Mouse (Mus musculus): ENCODE data around the gene Plet1. TPM values are rescaled to one million over a fixed set of nuclear protein-coding genes. Genes with fewer than 3 reads are reported as not detected.

Gene Plet1
- polyA plus RNA-seq, 1 experiment from 2014 or later: 7.1 TPM

GRCm38 (mm10) chr9:50553547-50553946 lies 59.2 kb downstream of the Plet1 start:
- H3K4me2 ChIP-seq (ENCODE audit: low read depth, low read length): no peak overlapping the region
- no peaks in the 10 kb centered on the region for H3K9me3 ChIP-seq (ENCODE audit: control insufficient read depth, low read length)

GRCm38 (mm10) chr9:50554241-50555093 lies 60.1 kb downstream of the Plet1 start, which contains the start of gene Il18:
Il18 (plus strand) TSS chr9:50554827.
- H3K4me3 ChIP-seq (ENCODE audit: low read depth, low read length): peak within 1 kb of the TSS; percentile 19; the same call in 1 of the 2 replicates
- ATAC-seq (ENCODE audit: low read depth) (peak; percentile 90), DNase-seq (ENCODE audit: low spot score) (peak; percentile 80)
- peak within 1 kb of the TSS; percentile 34; the same call in 1 of the 2 replicates for H3K9ac ChIP-seq (ENCODE audit: low read depth, low read length)
- no peaks in the 10 kb centered on the region for H3K4me1 ChIP-seq (ENCODE audit: control insufficient read depth, insufficient read depth, low read length)
- H3K27me3 ChIP-seq (replicated peaks; ENCODE audit: control insufficient read depth, insufficient read depth, low read length): no peaks in the 10 kb centered on the region
- no peaks in the 10 kb centered on the region for H3K36me3 ChIP-seq (ENCODE audit: control insufficient read depth, insufficient read depth, low read length)
- H3K27ac ChIP-seq (replicated peaks; ENCODE audit: low read depth, low read length): peak within 1 kb of the TSS; percentile 8; the same call in 1 of the 2 replicates
- no peaks in the 10 kb centered on the region for H3K9me3 ChIP-seq (ENCODE audit: control insufficient read depth, low read length)
- WGBS: 25% methylated on average over 12 of the region's 12 CpGs
- peak within 1 kb of the TSS; percentile 39 for H3K4me2 ChIP-seq (ENCODE audit: low read depth, low read length)

More at GRCm38 (mm10) chr9:50553547-50553946, 59.2 kb downstream of the Plet1 start:
- H3K4me3 ChIP-seq (ENCODE audit: low read depth, low read length): no peak overlapping the region
- H3K36me3 ChIP-seq (ENCODE audit: control insufficient read depth, insufficient read depth, low read length): no peaks in the 10 kb centered on the region
- no peak for DNase-seq (ENCODE audit: low spot score)
- no peaks in the 10 kb centered on the region for H3K4me1 ChIP-seq (ENCODE audit: control insufficient read depth, insufficient read depth, low read length)
- no peak overlapping the region for H3K9ac ChIP-seq (ENCODE audit: low read depth, low read length)
- H3K27me3 ChIP-seq (replicated peaks; ENCODE audit: control insufficient read depth, insufficient read depth, low read length): no peaks in the 10 kb centered on the region
- 73% methylated on average over 2 of the region's 2 CpGs for WGBS
- no peak for ATAC-seq (ENCODE audit: low read depth)
- no peak overlapping the region for H3K27ac ChIP-seq (replicated peaks; ENCODE audit: low read depth, low read length)

GRCm38 (mm10) chr9:50555094-50555446 lies 60.7 kb downstream of the Plet1 start, which contains the start of gene Bco2:
Bco2 (minus strand) TSS chr9:50555181.
- H3K4me1 ChIP-seq (ENCODE audit: control insufficient read depth, insufficient read depth, low read length): no peaks in the 10 kb centered on the region
- DNase-seq (ENCODE audit: low spot score) (no peak), ATAC-seq (ENCODE audit: low read depth) (0 out of 2 replicates have a peak, but pooled peaks have one; percentile 9)
- H3K4me3 ChIP-seq (ENCODE audit: low read depth, low read length): peak within 1 kb of the TSS; percentile 19; the same call in 1 of the 2 replicates
- H3K9ac ChIP-seq (ENCODE audit: low read depth, low read length): peak within 1 kb of the TSS; percentile 34; the same call in 1 of the 2 replicates
- peak within 1 kb of the TSS; percentile 39 for H3K4me2 ChIP-seq (ENCODE audit: low read depth, low read length)
- no peaks in the 10 kb centered on the region for H3K9me3 ChIP-seq (ENCODE audit: control insufficient read depth, low read length)
- 9% methylated on average over 2 of the region's 2 CpGs for WGBS
- no peaks in the 10 kb centered on the region for H3K36me3 ChIP-seq (ENCODE audit: control insufficient read depth, insufficient read depth, low read length)
- H3K27me3 ChIP-seq (replicated peaks; ENCODE audit: control insufficient read depth, insufficient read depth, low read length): no peaks in the 10 kb centered on the region
- H3K27ac ChIP-seq (replicated peaks; ENCODE audit: low read depth, low read length): peak within 1 kb of the TSS; percentile 8; the same call in 1 of the 2 replicates

Other genes with a start within 250 kb of the Plet1 start
- 385 and 468 TPM in 2 replicates for gene Rpl10-ps3, start 149.6 kb upstream of the Plet1 start, polyA plus RNA-seq (2014; fragmentation: Nextera tagmentation; extraction: Ambion mirVana)
- gene Pts, start 34.2 kb downstream of the Plet1 start, polyA plus RNA-seq (2014; fragmentation: Nextera tagmentation; extraction: Ambion mirVana): 61.3 and 63.3 TPM in 2 replicates
- 6.1 and 7.7 TPM in 2 replicates for gene Il18, start 60.3 kb downstream of the Plet1 start, polyA plus RNA-seq (2014; fragmentation: Nextera tagmentation; extraction: Ambion mirVana)
- 0.15 and 0.16 TPM in 2 replicates for gene Bco2, start 60.7 kb downstream of the Plet1 start, polyA plus RNA-seq (2014; fragmentation: Nextera tagmentation; extraction: Ambion mirVana)
- gene Tex12, start 66.8 kb downstream of the Plet1 start, polyA plus RNA-seq (2014; fragmentation: Nextera tagmentation; extraction: Ambion mirVana): 0.21 TPM in 1 of 2 replicates, not detected in the other
- 300 and 330 TPM in 2 replicates for gene Sdhd, start 109.3 kb downstream of the Plet1 start, polyA plus RNA-seq (2014; fragmentation: Nextera tagmentation; extraction: Ambion mirVana)
- 239 and 285 TPM in 2 replicates for gene Timm8b, start 109.4 kb downstream of the Plet1 start, polyA plus RNA-seq (2014; fragmentation: Nextera tagmentation; extraction: Ambion mirVana)
- gene Pih1d2, start 122.8 kb downstream of the Plet1 start, polyA plus RNA-seq (2014; fragmentation: Nextera tagmentation; extraction: Ambion mirVana): 3.2 and 5.8 TPM in 2 replicates
- 21.5 and 24.3 TPM in 2 replicates for gene Nkapd1, start 122.9 kb downstream of the Plet1 start, polyA plus RNA-seq (2014; fragmentation: Nextera tagmentation; extraction: Ambion mirVana)
- 60.1 and 65.9 TPM in 2 replicates for gene Dlat, start 165.3 kb downstream of the Plet1 start, polyA plus RNA-seq (2014; fragmentation: Nextera tagmentation; extraction: Ambion mirVana)
- gene Dixdc1, start 245.0 kb downstream of the Plet1 start, polyA plus RNA-seq (2014; fragmentation: Nextera tagmentation; extraction: Ambion mirVana): 14.0 and 16.9 TPM in 2 replicates